ENCODE assay signal across 8 mouse cellular contexts in genomic region chr10:80347514-80347967, GRCm38 (mm10). TPM values are rescaled to one million over a fixed set of nuclear protein-coding genes. Genes with fewer than 3 reads are reported as not detected.
A peak's percentile ranks its signal among the peaks of the same experiment; 100 is the strongest.
DNase-seq lines count a peak whose midpoint lies in the region; ATAC-seq and TF ChIP-seq lines count a peak whose summit lies in the region.

No protein-coding gene starts in this region.

- peak overlapping the region; percentile 74 for H3K4me3 ChIP-seq in G1E (ENCODE audit: low read depth, low read length)
- H3K4me3 ChIP-seq in heart, embryonic 16.5 days (ENCODE audit: low read length) = peak overlapping the region; percentile 51
- peak overlapping the region; percentile 46; the same call in 1 of the 2 replicates for H3K4me3 ChIP-seq in lung, embryonic 16.5 days (ENCODE audit: low read length)

- peak overlapping the region; percentile 64 for H3K4me2 ChIP-seq in heart, embryonic 16.5 days (ENCODE audit: low read depth, low read length)
- peak overlapping the region; percentile 66 for H3K4me2 ChIP-seq in lung, embryonic 16.5 days (ENCODE audit: low read depth, low read length)

- H3K9ac ChIP-seq in heart, embryonic 16.5 days (ENCODE audit: low read length) = peak overlapping the region; percentile 64
- peak overlapping the region; percentile 55 for H3K9ac ChIP-seq in lung, embryonic 16.5 days (ENCODE audit: low read length)

- H3K4me1 ChIP-seq in G1E (ENCODE audit: insufficient read depth, low read depth, low read length) = peaks cover 80% of the 10 kb centered on the region
- peaks cover 36% of the 10 kb centered on the region for H3K4me1 ChIP-seq in heart, embryonic 16.5 days (ENCODE audit: control insufficient read depth, insufficient read depth, low read length)
- peaks cover 41% of the 10 kb centered on the region for H3K4me1 ChIP-seq in lung, embryonic 16.5 days (replicated peaks; ENCODE audit: control insufficient read depth, insufficient read depth, low read length)

- H3K9me3 ChIP-seq in G1E (replicated peaks) = peaks cover under 1% of the 10 kb centered on the region
- H3K9me3 ChIP-seq in heart, embryonic 16.5 days (replicated peaks; ENCODE audit: control insufficient read depth, low read length) = no peaks in the 10 kb centered on the region
- H3K9me3 ChIP-seq in lung, embryonic 16.5 days (ENCODE audit: control insufficient read depth, low read length) = no peaks in the 10 kb centered on the region

- peak; percentile 18 for DNase-seq in kidney, adult 18-20 months
- DNase-seq in kidney, postnatal 25 days = no peak
- DNase-seq in G1E (ENCODE audit: low spot score) = no peak
- DNase-seq in cerebellum, postnatal 4 days (ENCODE audit: low spot score in 2 of 2) = no peak
- no peak for DNase-seq in thymus, postnatal 4 days

- 6% methylated on average over 17 of the region's 17 CpGs for WGBS in heart, embryonic 16.5 days
- WGBS in lung, embryonic 16.5 days = 11% methylated on average over 17 of the region's 17 CpGs

- TF ChIP-seq CTCF in G1E (IDR thresholded peaks at IDR 0.05; ENCODE audit: low read depth, low read length) = no peak

- H3K27me3 ChIP-seq in G1E (ENCODE audit: insufficient read depth, low read length) = peaks cover 35% of the 10 kb centered on the region
- peaks cover 67% of the 10 kb centered on the region for H3K27me3 ChIP-seq in heart, embryonic 16.5 days (ENCODE audit: control insufficient read depth, insufficient read depth, low read length)
- peaks cover 69% of the 10 kb centered on the region for H3K27me3 ChIP-seq in lung, embryonic 16.5 days (ENCODE audit: control insufficient read depth, insufficient read depth, low read depth, low read length)

- peaks cover 9% of the 10 kb centered on the region for H3K36me3 ChIP-seq in G1E (replicated peaks)
- H3K36me3 ChIP-seq in heart, embryonic 16.5 days (ENCODE audit: control insufficient read depth, insufficient read depth) = no peaks in the 10 kb centered on the region
- H3K36me3 ChIP-seq in lung, embryonic 16.5 days (ENCODE audit: control insufficient read depth, insufficient read depth, low read length) = no peaks in the 10 kb centered on the region

- no peak overlapping the region for H3K27ac ChIP-seq in heart, embryonic 16.5 days (ENCODE audit: low read length)
- H3K27ac ChIP-seq in lung, embryonic 16.5 days (ENCODE audit: low read length) = no peak overlapping the region

- ATAC-seq in G1E (ENCODE audit: extremely low read depth, insufficient number of reproducible peaks, low FRiP score, poor library complexity, severe bottlenecking) = no peak
- no peak for ATAC-seq in heart, embryonic 16.5 days (replicated peaks; ENCODE audit: extremely low read depth, insufficient read depth, low FRiP score)
- no peak for ATAC-seq in lung, embryonic 16.5 days (ENCODE audit: low read depth)
- no peak for ATAC-seq in erythroid progenitor cell, adult 5-6 weeks (replicated peaks; ENCODE audit: low FRiP score, poor library complexity, severe bottlenecking)

RNA-seq across cellular contexts. Expression of gene Adamtsl5, which starts 0.7 kb away (rescaled TPM):
- total RNA-seq in G1E (2014; fragmentation: Nextera tagmentation) = 16.9 and 17.5 TPM in 2 replicates
- 5.4 and 8.0 TPM in 2 replicates for total RNA-seq in G1E (2017)
- polyA plus RNA-seq in G1E (2012) = 33.4 and 37.9 TPM in 2 replicates
- polyA plus RNA-seq in heart, embryonic 16.5 days (2015; fragmentation: Nextera tagmentation; extraction: Ambion mirVana) = 15.5 and 16.0 TPM in 2 replicates
- 4.1 and 8.3 TPM in 2 replicates for polyA plus RNA-seq in lung, embryonic 16.5 days (2015; fragmentation: Nextera tagmentation; extraction: Ambion mirVana)
- total RNA-seq in erythroid progenitor cell, adult 5-6 weeks (2015; ENCODE audit: low replicate concordance) = 0.84 TPM in 1 of 2 replicates, not detected in the other
- total RNA-seq in erythroid progenitor cell, adult 5-6 weeks (2017; ENCODE audit: low replicate concordance) = 0.13 and 30.2 TPM in 2 replicates

RNA-seq across cellular contexts. Expression of gene Plk5, which starts 8.7 kb away (rescaled TPM):
- total RNA-seq in G1E (2014; fragmentation: Nextera tagmentation) = not detected in 2 replicates
- 0.12 TPM in 1 of 2 replicates, not detected in the other for total RNA-seq in G1E (2017)
- not detected in 2 replicates for polyA plus RNA-seq in G1E (2012)
- 0.07 and 0.14 TPM in 2 replicates for polyA plus RNA-seq in heart, embryonic 16.5 days (2015; fragmentation: Nextera tagmentation; extraction: Ambion mirVana)
- polyA plus RNA-seq in lung, embryonic 16.5 days (2015; fragmentation: Nextera tagmentation; extraction: Ambion mirVana) = 0.48 and 0.52 TPM in 2 replicates
- not detected in 2 replicates for total RNA-seq in erythroid progenitor cell, adult 5-6 weeks (2015; ENCODE audit: low replicate concordance)
- total RNA-seq in erythroid progenitor cell, adult 5-6 weeks (2017; ENCODE audit: low replicate concordance) = not detected in 2 replicates

RNA-seq across cellular contexts. Expression of gene Reep6, which starts 17.8 kb away (rescaled TPM):
- 72.8 and 85.9 TPM in 2 replicates for total RNA-seq in G1E (2014; fragmentation: Nextera tagmentation)
- 1.0 and 1.3 TPM in 2 replicates for total RNA-seq in G1E (2017)
- 49.5 and 65.3 TPM in 2 replicates for polyA plus RNA-seq in G1E (2012)
- 1.8 and 2.6 TPM in 2 replicates for polyA plus RNA-seq in heart, embryonic 16.5 days (2015; fragmentation: Nextera tagmentation; extraction: Ambion mirVana)
- 15.6 and 17.0 TPM in 2 replicates for polyA plus RNA-seq in lung, embryonic 16.5 days (2015; fragmentation: Nextera tagmentation; extraction: Ambion mirVana)
- 17.2 and 22.3 TPM in 2 replicates for total RNA-seq in erythroid progenitor cell, adult 5-6 weeks (2015; ENCODE audit: low replicate concordance)
- total RNA-seq in erythroid progenitor cell, adult 5-6 weeks (2017; ENCODE audit: low replicate concordance) = 16.8 and 18.2 TPM in 2 replicates

RNA-seq across cellular contexts. Expression of gene Pcsk4, which starts 18.2 kb away (rescaled TPM):
- total RNA-seq in G1E (2014; fragmentation: Nextera tagmentation) (4.8 and 6.7 TPM in 2 replicates), G1E (2017) (0.87 and 1.1 TPM in 2 replicates)
- 12.4 and 14.2 TPM in 2 replicates for polyA plus RNA-seq in G1E (2012)
- polyA plus RNA-seq in heart, embryonic 16.5 days (2015; fragmentation: Nextera tagmentation; extraction: Ambion mirVana) = 1.6 and 1.9 TPM in 2 replicates
- 4.2 and 4.3 TPM in 2 replicates for polyA plus RNA-seq in lung, embryonic 16.5 days (2015; fragmentation: Nextera tagmentation; extraction: Ambion mirVana)
- not detected in 2 replicates for total RNA-seq in erythroid progenitor cell, adult 5-6 weeks (2015; ENCODE audit: low replicate concordance)
- total RNA-seq in erythroid progenitor cell, adult 5-6 weeks (2017; ENCODE audit: low replicate concordance) = 1.0 TPM in 1 of 2 replicates, not detected in the other

RNA-seq across cellular contexts. Expression of gene 2310011J03Rik, which starts 27.2 kb away (rescaled TPM):
- total RNA-seq in G1E (2014; fragmentation: Nextera tagmentation) = 17.2 and 17.6 TPM in 2 replicates
- total RNA-seq in G1E (2017) = 27.0 and 31.2 TPM in 2 replicates
- polyA plus RNA-seq in G1E (2012) = 92.5 and 108 TPM in 2 replicates
- polyA plus RNA-seq in heart, embryonic 16.5 days (2015; fragmentation: Nextera tagmentation; extraction: Ambion mirVana) = 33.5 and 35.8 TPM in 2 replicates
- 49.2 and 51.8 TPM in 2 replicates for polyA plus RNA-seq in lung, embryonic 16.5 days (2015; fragmentation: Nextera tagmentation; extraction: Ambion mirVana)
- 7.2 and 13.4 TPM in 2 replicates for total RNA-seq in erythroid progenitor cell, adult 5-6 weeks (2015; ENCODE audit: low replicate concordance)
- 6.1 and 10.8 TPM in 2 replicates for total RNA-seq in erythroid progenitor cell, adult 5-6 weeks (2017; ENCODE audit: low replicate concordance)
